Mouse (Mus musculus) olfactory bulb, adult 2 months (tissue): Measurements from ENCODE around the gene Arhgap23.

Experiments used
- CTCF ChIP-seq: fragments of 200-500 bp; IDR thresholded peaks from 2 replicates; pipeline ENCODE4 v1.5.1; 2012; ENCODE audit warnings: low read depth, mild to moderate bottlenecking, low read length, moderate library complexity; ENCODE audit not compliant: insufficient read depth
- POLR2A ChIP-seq: fragments of 200-500 bp; IDR thresholded peaks from 2 replicates; pipeline ENCODE4 v1.6.1; 2012; ENCODE audit warnings: mild to moderate bottlenecking, low read depth, low read length, moderate library complexity; ENCODE audit not compliant: insufficient read depth

DNA sequence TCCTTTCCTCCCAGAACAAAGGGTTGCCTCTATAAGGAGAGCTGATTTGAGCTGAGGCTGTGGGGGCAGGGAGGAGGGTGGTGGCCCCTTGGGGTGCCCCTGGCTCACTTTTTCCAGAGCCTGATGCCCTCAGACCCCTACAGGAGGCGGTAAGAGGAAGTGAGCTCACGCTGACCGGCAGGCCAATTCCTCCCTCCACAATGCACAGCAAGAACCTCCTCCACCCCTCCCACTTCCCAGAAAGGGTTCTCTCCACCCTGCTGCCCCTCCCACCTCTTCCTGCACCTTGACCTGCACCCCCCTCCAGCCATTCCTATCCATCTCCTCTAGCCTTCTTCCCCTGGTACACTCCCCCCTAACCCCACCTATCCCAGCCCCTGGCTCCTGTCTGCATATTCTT is 3.2 kb upstream of the Arhgap23 start:
- TF ChIP-seq POLR2A (no peak), CTCF (no peak)
